Mouse (Mus musculus) ES-Bruce4 (cell line): ENCODE measurements around the gene Slc25a19. TPM values are rescaled to one million over a fixed set of nuclear protein-coding genes. Genes with fewer than 3 reads are reported as not detected.

Source experiments
- H3K27ac ChIP-seq: 2 replicates; pipeline ENCODE4 v1.5.1; 2012; ENCODE audit warnings: low read length, inconsistent platforms; ENCODE audit not compliant: insufficient read depth
- H3K27me3 ChIP-seq: 2 replicates; pipeline ENCODE4 v1.6.1; 2012; ENCODE audit warnings: mild to moderate bottlenecking, low read length, inconsistent platforms; ENCODE audit not compliant: control insufficient read depth, poor library complexity, insufficient read depth, severe bottlenecking
- H3K36me3 ChIP-seq: 2 replicates; pipeline ENCODE4 v1.6.1; 2012; ENCODE audit warnings: inconsistent platforms, mild to moderate bottlenecking, low read length, moderate library complexity; ENCODE audit not compliant: control insufficient read depth, poor library complexity, insufficient read depth, severe bottlenecking
- H3K4me1 ChIP-seq: one replicate; pipeline ENCODE4 v1.8.1; 2011; ENCODE audit warnings: low read length; ENCODE audit not compliant: control insufficient read depth, insufficient read depth
- H3K4me3 ChIP-seq: 2 replicates; pipeline ENCODE4 v1.5.1; 2011; ENCODE audit warnings: low read depth, mild to moderate bottlenecking, low read length
- H3K9ac ChIP-seq: 2 replicates; pipeline ENCODE4 v1.6.1; 2012; ENCODE audit warnings: low read depth, mild to moderate bottlenecking, inconsistent platforms; ENCODE audit not compliant: poor library complexity, severe bottlenecking
- H3K9me3 ChIP-seq: replicated peaks from 2 replicates; pipeline ENCODE4 v1.6.1; 2012; ENCODE audit warnings: mild to moderate bottlenecking, low read length, inconsistent platforms; ENCODE audit not compliant: control insufficient read depth, poor library complexity, insufficient read depth, severe bottlenecking
- CTCF ChIP-seq: IDR thresholded peaks from one replicate; pipeline ENCODE4 v1.8.1; 2011; ENCODE audit warnings: low read depth, low read length
- EP300 ChIP-seq: IDR thresholded peaks from 2 replicates; pipeline ENCODE4 v1.6.1; 2011; ENCODE audit warnings: low read depth, low read length; ENCODE audit not compliant: insufficient read depth
- POLR2A ChIP-seq: IDR thresholded peaks from one replicate; pipeline ENCODE4 v1.8.1; 2011; ENCODE audit warnings: low read length; ENCODE audit not compliant: insufficient read depth
- polyA plus RNA-seq: library from polyadenylated mRNA; stranded (reverse); fragments of >200 nt; gene quantifications from 2 replicates; pipeline ENCODE4 v1.2.4, GENCODE M21; 2011; ENCODE audit warnings: low read depth; ENCODE audit not compliant: missing spikeins, insufficient read depth, insufficient read length

Gene Slc25a19
- polyA plus RNA-seq, 1 experiment, result 34.7 TPM

GRCm38 (mm10) chr11:115611173-115611572 is 16.9 kb downstream of the Slc25a19 start:
- Histone ChIP-seq H3K27ac (no peak overlapping the region), H3K36me3 (peaks cover 25% of the 10 kb centered on the region), H3K4me1 (peaks cover 5% of the 10 kb centered on the region), H3K9ac (no peak overlapping the region; the same call in 1 of the 2 replicates), H3K27me3 (no peaks in the 10 kb centered on the region), H3K4me3 (no peak overlapping the region), H3K9me3 (no peaks in the 10 kb centered on the region)
- no peak for TF ChIP-seq EP300
- no peak for TF ChIP-seq CTCF
- TF ChIP-seq POLR2A, result no peak

GRCm38 (mm10) chr11:115609576-115609975 is 18.5 kb downstream of the Slc25a19 start:
- TF ChIP-seq EP300 (no peak), POLR2A (no peak), CTCF (no peak)
- Histone ChIP-seq H3K9me3 (no peaks in the 10 kb centered on the region), H3K4me3 (no peak overlapping the region), H3K27ac (no peak overlapping the region), H3K27me3 (no peaks in the 10 kb centered on the region), H3K9ac (no peak overlapping the region), H3K36me3 (peaks cover 29% of the 10 kb centered on the region), H3K4me1 (peaks cover 5% of the 10 kb centered on the region)

- peaks cover 29% of the 10 kb centered on the region for H3K36me3 ChIP-seq
These were observed 19.4 kb downstream of the Slc25a19 start for GRCm38 (mm10) chr11:115608421-115609399.

GRCm38 (mm10) chr11:115606733-115607132 is 21.4 kb downstream of the Slc25a19 start:
- no peak overlapping the region for H3K9ac ChIP-seq
- no peak overlapping the region for H3K27ac ChIP-seq
- H3K27me3 ChIP-seq, result no peaks in the 10 kb centered on the region
- no peak overlapping the region for H3K4me3 ChIP-seq
- H3K9me3 ChIP-seq, result no peaks in the 10 kb centered on the region
- TF ChIP-seq CTCF (no peak), EP300 (no peak), POLR2A (no peak)
- no peaks in the 10 kb centered on the region for H3K4me1 ChIP-seq
- peaks cover 29% of the 10 kb centered on the region for H3K36me3 ChIP-seq

More at GRCm38 (mm10) chr11:115608421-115609399, 19.4 kb downstream of the Slc25a19 start:
- no peak overlapping the region for H3K4me3 ChIP-seq
- H3K9ac ChIP-seq, result no peak overlapping the region
- H3K4me1 ChIP-seq, result no peaks in the 10 kb centered on the region
- no peaks in the 10 kb centered on the region for H3K27me3 ChIP-seq
- H3K9me3 ChIP-seq, result no peaks in the 10 kb centered on the region
- TF ChIP-seq CTCF (no peak), POLR2A (no peak), EP300 (no peak)
- H3K27ac ChIP-seq, result no peak overlapping the region

GRCm38 (mm10) chr11:115604304-115604696 is 23.8 kb downstream of the Slc25a19 start:
- Histone ChIP-seq H3K36me3 (peaks cover 24% of the 10 kb centered on the region), H3K9me3 (no peaks in the 10 kb centered on the region), H3K4me3 (peak overlapping the region; percentile 90), H3K9ac (peak overlapping the region; percentile 89), H3K27ac (no peak overlapping the region), H3K27me3 (no peaks in the 10 kb centered on the region), H3K4me1 (no peaks in the 10 kb centered on the region)
- no peak for TF ChIP-seq EP300
- TF ChIP-seq POLR2A, result no peak
- TF ChIP-seq CTCF, result no peak
